In the genomic region with DNA sequence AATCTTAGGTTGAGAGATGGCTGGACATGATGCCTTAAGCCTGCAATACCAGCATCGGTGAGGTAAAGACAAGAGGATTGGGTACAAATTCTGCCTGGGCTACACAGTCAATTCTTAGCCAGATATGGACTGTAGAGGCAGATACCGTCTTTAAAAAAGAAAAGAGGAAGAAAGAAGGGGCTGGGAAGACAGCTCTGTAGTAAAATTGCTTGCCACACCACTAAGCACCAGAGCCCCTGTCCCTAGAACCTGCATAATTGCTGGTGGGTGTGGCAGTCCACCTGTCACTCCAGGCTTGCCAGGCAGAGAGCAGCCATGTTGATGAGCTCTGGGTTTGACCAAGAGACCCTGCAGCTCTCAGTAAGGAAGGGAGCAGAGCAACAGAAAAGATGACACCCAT, we compare ENCODE assay signal across 10 mouse cellular contexts.
"Had no signal": no experiment of that assay in that cellular context is flagged by ENCODE, and none has a peak within 500 bp of the region (broad histone marks: within the 10 kb centered on the region; RNA-seq: fewer than 3 reads in every experiment).

No protein-coding gene starts in this region.

- DNase-seq: liver, postnatal 0 days; lung, adult 2 months; lung, postnatal 14 days; lung, postnatal 36 days; right cerebral cortex, postnatal 14 days; thymus, postnatal 14 days; thymus, postnatal 36 days had no signal

- ATAC-seq: liver, postnatal 0 days; lung, postnatal 0 days; midbrain, embryonic 13.5 days; midbrain, embryonic 15.5 days had no signal
